Mouse (Mus musculus): ENCODE measurements at regions not wholly inside any gene's neighbourhood (a gene's known extent, or its start where the extent isn't known, plus 50 kb on each side); places are given as distances from the start of the nearest gene placed in this dataset.

- H3K27ac ChIP-seq (ENCODE audit: low read depth, low read length): no peak overlapping the region
- 0 out of 2 replicates have a peak overlapping the region, but pooled peaks have one; percentile 14 for H3K4me2 ChIP-seq
- H3K4me1 ChIP-seq (ENCODE audit: control insufficient read depth, insufficient read depth, low read length): no peaks in the 10 kb centered on the region
- 11% methylated on average over 7 of the region's 7 CpGs for WGBS (ENCODE audit: insufficient replicate concordance)
- no peaks in the 10 kb centered on the region for H3K27me3 ChIP-seq (ENCODE audit: control insufficient read depth, insufficient read depth, low read length)
- no peak overlapping the region for H3K9ac ChIP-seq (ENCODE audit: low read depth, low read length)
- no peaks in the 10 kb centered on the region for H3K36me3 ChIP-seq (ENCODE audit: control insufficient read depth, insufficient read depth, low read length)
- no peak for ATAC-seq (replicated peaks; ENCODE audit: insufficient number of reproducible peaks, low FRiP score, low TSS enrichment)
- H3K9me3 ChIP-seq (replicated peaks; ENCODE audit: control insufficient read depth, low read length): no peaks in the 10 kb centered on the region
- no peak overlapping the region for H3K4me3 ChIP-seq (ENCODE audit: low read depth, low read length)
These were observed 569.9 kb upstream of the Gm10800 start for GRCm38 (mm10) chr2:99236968-99237367.

Measured in heart, embryonic 11.5 days (tissue).